Mouse (Mus musculus): Measurements from ENCODE around the gene Tspan1. TPM values are rescaled to one million over a fixed set of nuclear protein-coding genes. Genes with fewer than 3 reads are reported as not detected.

Gene Tspan1
- polyA plus RNA-seq (2017; shearing (Covaris generic)), result not detected

GRCm38 (mm10) chr4:116167404-116167803, at the start of gene Tspan1:
Gene Tspan1, minus strand, starts transcription at chr4:116167601.

GRCm38 (mm10) chr4:116173072-116173471, 5.7 kb upstream of the Tspan1 start, which contains the start of the genes 1700042G07Rik and Gm49337:
Gene 1700042G07Rik, plus strand, starts transcription at chr4:116173372.
Gene Gm49337, plus strand, starts transcription at chr4:116173384.

GRCm38 (mm10) chr4:116151238-116151637, 16.2 kb downstream of the Tspan1 start, which contains the start of gene Lurap1:
Gene Lurap1, minus strand, starts transcription at chr4:116151338.

GRCm38 (mm10) chr4:116123602-116124519, 43.5 kb downstream of the Tspan1 start, which contains the start of the genes Rad54l and Pomgnt1:
Gene Rad54l, minus strand, starts transcription at chr4:116123690.
Gene Pomgnt1, plus strand, starts transcription at chr4:116123840.

Other genes with a start within 250 kb of the Tspan1 start
- under 1 TPM; 0.02 to 0.05 TPM for gene Dmbx1, start 227.7 kb downstream of the Tspan1 start, polyA plus RNA-seq (2017; shearing (Covaris generic))
- gene Faah, start 149.7 kb downstream of the Tspan1 start, polyA plus RNA-seq (2017; shearing (Covaris generic)), result 100 to 1,000 TPM; 122 to 138 TPM
- 10 to 100 TPM; 23.7 to 24.6 TPM for gene Nsun4, start 113.7 kb downstream of the Tspan1 start, polyA plus RNA-seq (2017; shearing (Covaris generic))
- gene Uqcrh, start 92.5 kb downstream of the Tspan1 start, polyA plus RNA-seq (2017; shearing (Covaris generic)), result 100 to 1,000 TPM; 487 to 596 TPM
- gene Lrrc41, start 92.3 kb downstream of the Tspan1 start, polyA plus RNA-seq (2017; shearing (Covaris generic)), result 10 to 100 TPM; 43.3 to 46.4 TPM
- gene Rad54l, start 43.9 kb downstream of the Tspan1 start, polyA plus RNA-seq (2017; shearing (Covaris generic)), result 1 to 10 TPM; 6.1 to 8.3 TPM
- gene Pomgnt1, start 43.8 kb downstream of the Tspan1 start, polyA plus RNA-seq (2017; shearing (Covaris generic)), result 10 to 100 TPM; 32.4 to 41.0 TPM
- gene Lurap1, start 16.3 kb downstream of the Tspan1 start, polyA plus RNA-seq (2017; shearing (Covaris generic)), result under 1 TPM; 0.18 to 0.75 TPM
- gene 1700042G07Rik, start 5.8 kb upstream of the Tspan1 start, polyA plus RNA-seq (2017; shearing (Covaris generic)), result not detected
- gene Gm49337, start 5.8 kb upstream of the Tspan1 start, polyA plus RNA-seq (2017; shearing (Covaris generic)), result not detected
- gene Pik3r3, start 54.0 kb upstream of the Tspan1 start, polyA plus RNA-seq (2017; shearing (Covaris generic)), result 1 to 10 TPM; 2.2 to 2.3 TPM

Data from activated CD4-positive, CD25-positive, alpha-beta regulatory T cell (primary cell).